Mouse (Mus musculus): ENCODE measurements around the gene Arhgap44. TPM values are rescaled to one million over a fixed set of nuclear protein-coding genes. Genes with fewer than 3 reads are reported as not detected.

The Arhgap44 gene
- polyA plus RNA-seq, 1 experiment from 2014 or later, result 3.0 TPM

DNA sequence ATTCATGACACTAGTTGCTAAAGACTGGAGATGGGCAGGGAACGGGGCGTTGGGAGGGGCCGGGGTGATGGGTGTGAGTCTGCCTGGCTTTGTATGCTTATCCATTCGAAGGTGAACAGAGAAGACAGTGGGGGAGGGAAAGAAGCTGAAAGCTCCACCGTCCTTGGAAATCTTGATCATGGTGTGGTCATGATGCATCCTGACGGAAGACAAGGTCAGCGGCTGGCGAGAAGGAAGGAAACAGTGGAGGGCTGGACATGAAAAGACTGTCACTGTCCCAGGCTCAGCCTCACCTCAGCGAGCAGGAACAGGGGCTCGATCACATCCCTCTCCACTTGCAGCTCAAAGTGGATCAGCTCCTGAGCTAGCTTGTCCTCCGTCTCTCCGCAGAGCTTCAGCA is 103.2 kb downstream of the Arhgap44 start:
- ATAC-seq (ENCODE audit: insufficient number of reproducible peaks, low FRiP score, low TSS enrichment, low read depth) (no peak), DNase-seq (ENCODE audit: low spot score) (no peak)
- Histone ChIP-seq H3K4me3 (ENCODE audit: low read depth, low read length) (no peak overlapping the region), H3K4me1 (ENCODE audit: control insufficient read depth, insufficient read depth, low read length) (no peaks in the 10 kb centered on the region), H3K9me3 (ENCODE audit: control insufficient read depth, low read length) (no peaks in the 10 kb centered on the region), H3K27ac (replicated peaks; ENCODE audit: low read depth, low read length) (no peak overlapping the region), H3K36me3 (ENCODE audit: control insufficient read depth, insufficient read depth, low read length) (no peaks in the 10 kb centered on the region), H3K4me2 (ENCODE audit: low read depth, severe bottlenecking) (no peak overlapping the region), H3K27me3 (ENCODE audit: control insufficient read depth, insufficient read depth, low read length) (no peaks in the 10 kb centered on the region), H3K9ac (ENCODE audit: low read length) (no peak overlapping the region)
- WGBS, result 87% methylated on average over 12 of the region's 12 CpGs

DNA sequence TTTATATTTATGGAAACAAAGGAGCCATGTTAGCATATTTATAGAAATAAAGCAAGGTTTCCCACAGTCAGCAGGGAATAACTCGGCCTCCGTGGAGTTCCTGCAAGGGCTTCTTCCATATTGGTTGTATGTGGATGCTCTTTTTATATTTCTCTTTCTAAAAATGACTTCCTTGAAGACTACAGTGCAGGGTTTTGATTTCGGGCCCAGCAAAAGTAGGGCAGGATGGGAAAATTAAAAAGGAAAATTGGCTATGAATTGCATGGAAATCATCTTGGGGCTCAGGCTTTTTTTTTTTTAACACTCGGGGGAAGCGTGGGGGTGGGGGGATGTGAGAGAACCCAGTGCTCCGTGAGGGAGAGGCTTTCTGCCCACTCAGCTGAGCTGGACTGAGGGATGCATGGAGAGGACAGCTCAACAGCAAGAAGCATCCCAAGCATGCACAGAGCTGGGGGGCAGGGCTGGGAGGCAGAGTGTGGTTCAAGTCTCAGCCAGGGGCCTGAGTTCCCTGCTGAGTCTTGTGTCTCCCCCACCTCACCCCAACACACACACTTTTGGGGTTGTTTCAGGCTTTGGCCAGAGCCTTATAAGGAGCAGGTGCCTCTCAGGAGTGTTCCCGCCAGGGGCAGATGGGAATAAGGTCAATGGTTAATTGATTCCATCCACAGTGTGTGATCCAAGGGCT is 104.4 kb downstream of the Arhgap44 start:
- Histone ChIP-seq H3K36me3 (ENCODE audit: control insufficient read depth, insufficient read depth, low read length) (no peaks in the 10 kb centered on the region), H3K27ac (replicated peaks; ENCODE audit: low read depth, low read length) (no peak overlapping the region), H3K4me3 (ENCODE audit: low read depth, low read length) (no peak overlapping the region), H3K4me2 (ENCODE audit: low read depth, severe bottlenecking) (no peak overlapping the region), H3K9ac (ENCODE audit: low read length) (no peak overlapping the region), H3K4me1 (ENCODE audit: control insufficient read depth, insufficient read depth, low read length) (no peaks in the 10 kb centered on the region), H3K27me3 (ENCODE audit: control insufficient read depth, insufficient read depth, low read length) (no peaks in the 10 kb centered on the region), H3K9me3 (ENCODE audit: control insufficient read depth, low read length) (no peaks in the 10 kb centered on the region)
- WGBS, result 65% methylated on average over 7 of the region's 7 CpGs
- DNase-seq (ENCODE audit: low spot score) (peak; percentile 26), ATAC-seq (ENCODE audit: insufficient number of reproducible peaks, low FRiP score, low TSS enrichment, low read depth) (no peak)

DNA sequence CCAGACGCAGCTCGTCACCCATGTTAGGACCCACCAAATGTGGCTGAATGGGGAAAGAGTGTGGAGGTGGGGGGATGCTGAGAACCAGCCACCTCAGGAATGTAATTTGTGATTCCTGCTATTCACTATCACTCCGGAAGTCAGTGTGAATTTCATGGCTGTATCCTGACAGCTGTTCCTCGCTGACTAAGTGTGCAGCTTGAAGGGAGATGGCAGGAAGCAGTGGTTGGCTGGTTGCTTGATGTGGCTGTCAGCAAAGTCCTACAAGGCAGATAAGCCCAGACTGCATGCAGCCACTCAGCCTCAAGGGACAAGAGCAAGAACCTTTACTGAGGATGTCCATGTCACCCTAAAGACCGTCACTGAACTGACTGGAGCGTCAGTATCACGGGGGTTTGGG is 107.2 kb downstream of the Arhgap44 start:
- no peak for ATAC-seq (ENCODE audit: insufficient number of reproducible peaks, low FRiP score, low TSS enrichment, low read depth)
- Histone ChIP-seq H3K27ac (replicated peaks; ENCODE audit: low read depth, low read length) (no peak overlapping the region), H3K27me3 (ENCODE audit: control insufficient read depth, insufficient read depth, low read length) (no peaks in the 10 kb centered on the region), H3K4me2 (ENCODE audit: low read depth, severe bottlenecking) (no peak overlapping the region), H3K9ac (ENCODE audit: low read length) (no peak overlapping the region), H3K4me3 (ENCODE audit: low read depth, low read length) (no peak overlapping the region), H3K9me3 (ENCODE audit: control insufficient read depth, low read length) (no peaks in the 10 kb centered on the region), H3K36me3 (ENCODE audit: control insufficient read depth, insufficient read depth, low read length) (no peaks in the 10 kb centered on the region), H3K4me1 (ENCODE audit: control insufficient read depth, insufficient read depth, low read length) (no peaks in the 10 kb centered on the region)
- DNase-seq (ENCODE audit: low spot score), result no peak
- 79% methylated on average over 7 of the region's 7 CpGs for WGBS

GRCm38 (mm10) chr11:65054216-65054615 is 108.5 kb downstream of the Arhgap44 start:
- Histone ChIP-seq H3K4me3 (ENCODE audit: low read depth, low read length) (no peak overlapping the region), H3K27me3 (ENCODE audit: control insufficient read depth, insufficient read depth, low read length) (no peaks in the 10 kb centered on the region), H3K9ac (ENCODE audit: low read length) (no peak overlapping the region), H3K4me2 (ENCODE audit: low read depth, severe bottlenecking) (no peak overlapping the region), H3K27ac (replicated peaks; ENCODE audit: low read depth, low read length) (no peak overlapping the region), H3K9me3 (ENCODE audit: control insufficient read depth, low read length) (no peaks in the 10 kb centered on the region), H3K36me3 (ENCODE audit: control insufficient read depth, insufficient read depth, low read length) (no peaks in the 10 kb centered on the region), H3K4me1 (ENCODE audit: control insufficient read depth, insufficient read depth, low read length) (no peaks in the 10 kb centered on the region)
- no peak for ATAC-seq (ENCODE audit: insufficient number of reproducible peaks, low FRiP score, low TSS enrichment, low read depth)
- DNase-seq (ENCODE audit: low spot score), result no peak
- 77% methylated on average over 5 of the region's 5 CpGs for WGBS

DNA sequence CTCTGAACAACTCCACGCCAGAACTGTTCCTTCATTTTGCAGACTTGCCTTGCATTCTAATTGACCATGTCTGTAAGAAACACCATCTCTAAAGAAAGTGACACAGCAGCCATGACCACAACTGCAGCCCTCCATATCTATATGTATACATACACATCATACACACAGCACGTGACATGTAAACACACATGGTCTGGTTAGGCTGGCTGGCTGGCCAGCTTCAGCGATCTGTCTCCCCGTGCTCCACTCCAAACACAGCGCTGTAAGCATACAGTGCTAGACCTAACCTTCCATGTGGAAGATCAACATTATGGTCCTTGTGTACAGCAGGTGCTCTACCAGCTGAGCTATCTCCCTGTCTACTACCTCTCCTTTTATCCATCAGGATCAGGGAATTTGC is 111.9 kb downstream of the Arhgap44 start:
- no peaks in the 10 kb centered on the region for H3K9me3 ChIP-seq (ENCODE audit: control insufficient read depth, low read length)
- H3K36me3 ChIP-seq (ENCODE audit: control insufficient read depth, insufficient read depth, low read length), result no peaks in the 10 kb centered on the region
- H3K27ac ChIP-seq (replicated peaks; ENCODE audit: low read depth, low read length), result no peak overlapping the region
- H3K9ac ChIP-seq (ENCODE audit: low read length), result no peak overlapping the region
- WGBS, result 89% methylated on average over 5 of the region's 5 CpGs
- no peak for ATAC-seq (ENCODE audit: insufficient number of reproducible peaks, low FRiP score, low TSS enrichment, low read depth)
- H3K4me3 ChIP-seq (ENCODE audit: low read depth, low read length), result no peak overlapping the region
- H3K4me2 ChIP-seq (ENCODE audit: low read depth, severe bottlenecking), result no peak overlapping the region
- H3K27me3 ChIP-seq (ENCODE audit: control insufficient read depth, insufficient read depth, low read length), result no peaks in the 10 kb centered on the region
- no peak for DNase-seq (ENCODE audit: low spot score)
- no peaks in the 10 kb centered on the region for H3K4me1 ChIP-seq (ENCODE audit: control insufficient read depth, insufficient read depth, low read length)

DNA sequence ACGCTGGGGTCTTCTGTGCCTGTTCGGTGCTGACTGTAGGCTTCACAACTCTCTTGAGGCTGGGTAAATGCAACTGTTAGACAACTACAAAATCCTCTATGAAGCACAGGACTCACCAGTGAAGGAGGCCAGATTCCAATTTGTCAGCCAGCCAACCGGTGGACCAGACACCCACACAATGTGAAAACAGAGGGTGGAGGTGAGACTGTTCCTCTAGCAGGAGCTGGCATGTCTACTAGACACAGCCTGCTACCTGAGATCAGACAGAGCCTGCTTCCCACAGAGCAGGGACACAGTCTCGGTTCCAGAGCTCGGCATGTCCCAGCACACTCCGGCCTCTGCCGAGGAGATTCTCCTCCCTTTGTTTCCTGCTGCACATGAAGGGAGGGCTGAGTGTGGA is 113.7 kb downstream of the Arhgap44 start:
- H3K36me3 ChIP-seq (ENCODE audit: control insufficient read depth, insufficient read depth, low read length), result no peaks in the 10 kb centered on the region
- WGBS, result 91% methylated on average over 7 of the region's 7 CpGs
- no peak for DNase-seq (ENCODE audit: low spot score)
- ATAC-seq (ENCODE audit: insufficient number of reproducible peaks, low FRiP score, low TSS enrichment, low read depth), result no peak
- H3K4me2 ChIP-seq (ENCODE audit: low read depth, severe bottlenecking), result no peak overlapping the region
- H3K27ac ChIP-seq (replicated peaks; ENCODE audit: low read depth, low read length), result no peak overlapping the region
- no peak overlapping the region for H3K4me3 ChIP-seq (ENCODE audit: low read depth, low read length)
- no peaks in the 10 kb centered on the region for H3K9me3 ChIP-seq (ENCODE audit: control insufficient read depth, low read length)
- H3K9ac ChIP-seq (ENCODE audit: low read length), result no peak overlapping the region
- H3K27me3 ChIP-seq (ENCODE audit: control insufficient read depth, insufficient read depth, low read length), result no peaks in the 10 kb centered on the region
- H3K4me1 ChIP-seq (ENCODE audit: control insufficient read depth, insufficient read depth, low read length), result no peaks in the 10 kb centered on the region

GRCm38 (mm10) chr11:65040556-65040955 is 122.2 kb downstream of the Arhgap44 start:
- no peak overlapping the region for H3K9ac ChIP-seq (ENCODE audit: low read length)
- ATAC-seq (ENCODE audit: insufficient number of reproducible peaks, low FRiP score, low TSS enrichment, low read depth) (no peak), DNase-seq (ENCODE audit: low spot score) (no peak)
- peaks cover 6% of the 10 kb centered on the region; the same call in 1 of the 2 replicates for H3K4me1 ChIP-seq (ENCODE audit: control insufficient read depth, insufficient read depth, low read length)
- no peak overlapping the region for H3K4me3 ChIP-seq (ENCODE audit: low read depth, low read length)
- H3K9me3 ChIP-seq (ENCODE audit: control insufficient read depth, low read length), result no peaks in the 10 kb centered on the region
- H3K4me2 ChIP-seq (ENCODE audit: low read depth, severe bottlenecking), result no peak overlapping the region
- no peak overlapping the region for H3K27ac ChIP-seq (replicated peaks; ENCODE audit: low read depth, low read length)
- H3K36me3 ChIP-seq (ENCODE audit: control insufficient read depth, insufficient read depth, low read length), result no peaks in the 10 kb centered on the region
- no peaks in the 10 kb centered on the region for H3K27me3 ChIP-seq (ENCODE audit: control insufficient read depth, insufficient read depth, low read length)
- WGBS, result 80% methylated on average over 6 of the region's 6 CpGs

DNA sequence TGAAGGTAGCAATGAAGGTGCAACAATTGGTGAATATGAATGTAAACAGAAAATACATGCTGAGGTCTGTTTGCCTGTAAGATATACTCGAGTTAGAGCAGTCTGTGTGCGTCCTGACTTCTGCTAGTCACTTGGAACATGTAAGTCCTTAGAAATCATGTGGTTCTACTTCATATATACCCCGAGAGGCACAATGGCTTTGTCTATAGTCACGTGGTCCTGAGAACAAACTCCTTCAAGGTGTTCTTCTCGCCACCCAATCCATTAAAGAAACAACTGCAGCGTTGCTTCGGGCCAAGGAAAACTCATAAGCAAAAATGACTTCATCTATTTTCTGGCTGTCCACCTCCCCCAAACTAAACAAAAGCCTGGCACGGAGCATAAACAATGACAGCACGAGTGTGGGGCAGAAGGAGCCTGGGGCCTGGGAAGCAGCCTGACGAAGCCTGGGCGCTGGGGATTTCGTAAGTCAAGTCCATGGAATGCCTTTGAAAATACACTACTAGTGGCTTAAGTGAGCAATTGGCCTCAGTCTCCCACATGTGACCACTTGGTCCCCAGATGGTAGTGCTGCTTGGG is 123.2 kb downstream of the Arhgap44 start:
- peaks cover 6% of the 10 kb centered on the region; the same call in 1 of the 2 replicates for H3K4me1 ChIP-seq (ENCODE audit: control insufficient read depth, insufficient read depth, low read length)

More for the DNA sequence above, 123.2 kb downstream of the Arhgap44 start:
- Histone ChIP-seq H3K27ac (replicated peaks; ENCODE audit: low read depth, low read length) (no peak overlapping the region), H3K27me3 (ENCODE audit: control insufficient read depth, insufficient read depth, low read length) (no peaks in the 10 kb centered on the region), H3K36me3 (ENCODE audit: control insufficient read depth, insufficient read depth, low read length) (no peaks in the 10 kb centered on the region), H3K9me3 (ENCODE audit: control insufficient read depth, low read length) (no peaks in the 10 kb centered on the region), H3K4me3 (ENCODE audit: low read depth, low read length) (no peak overlapping the region), H3K9ac (ENCODE audit: low read length) (no peak overlapping the region), H3K4me2 (ENCODE audit: low read depth, severe bottlenecking) (no peak overlapping the region)
- ATAC-seq (ENCODE audit: insufficient number of reproducible peaks, low FRiP score, low TSS enrichment, low read depth) (no peak), DNase-seq (ENCODE audit: low spot score) (no peak)
- 73% methylated on average over 12 of the region's 12 CpGs for WGBS

Measured in limb, embryonic 11.5 days (tissue).